Mouse (Mus musculus): ENCODE data around the gene Nr5a1.

DNA sequence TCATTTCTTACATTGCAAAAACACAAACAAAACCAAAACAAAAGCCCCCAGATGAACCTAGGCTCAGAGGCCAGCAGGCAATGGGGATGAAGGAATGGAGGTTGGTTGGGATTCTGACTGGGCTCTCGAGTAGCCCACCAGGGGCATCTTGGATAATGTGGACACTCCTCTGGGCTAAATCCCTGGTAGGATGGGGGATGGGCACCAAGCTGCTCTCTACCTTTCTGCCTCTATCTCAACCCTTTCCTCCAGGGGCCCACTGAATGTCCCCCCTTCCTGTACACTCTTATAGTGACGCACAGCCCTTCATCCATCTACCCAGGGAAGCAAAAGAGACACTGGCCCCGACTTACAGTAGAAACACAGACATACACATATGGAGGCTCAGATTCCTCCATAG, 746 bp downstream of the Nr5a1 start:
- TF ChIP-seq CTCF (IDR thresholded peaks at IDR 0.05; ENCODE audit: insufficient read depth, low read depth, low read length) (no peak), POLR2A (IDR thresholded peaks at IDR 0.05; ENCODE audit: insufficient read depth, low read depth, low read length) (no peak)

All from olfactory bulb, adult 2 months (tissue).